Mouse (Mus musculus): ENCODE results near the gene Zfp709.
"Not testable (repeated sequence)": the region's sequence is repeated elsewhere in the genome, so short reads cannot be mapped to it uniquely, and the experiment has no call there.

DNA sequence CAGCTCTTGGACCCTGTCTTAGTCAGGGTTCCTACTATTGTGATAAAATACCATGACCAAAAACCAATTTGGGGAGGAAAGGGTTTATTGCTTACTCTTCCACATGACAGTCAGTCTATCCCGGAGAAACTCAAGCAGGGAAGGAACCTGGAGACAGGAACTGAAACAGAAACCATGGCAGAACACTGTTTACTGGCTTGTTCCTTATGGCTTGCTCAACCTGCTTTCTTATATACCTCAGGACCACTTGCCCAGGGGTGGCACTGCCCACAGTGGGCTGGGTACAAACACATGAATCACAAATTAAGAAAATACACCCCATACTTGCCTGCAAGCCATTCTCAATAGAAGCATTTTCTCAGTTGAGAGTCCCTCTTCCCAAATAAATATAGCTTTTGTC is 21.3 kb downstream of the Zfp709 start:
- TF ChIP-seq POLR2A (IDR thresholded peaks at IDR 0.05; ENCODE audit: low read depth, low read length); CTCF (IDR thresholded peaks at IDR 0.05; ENCODE audit: extremely low read depth, insufficient read length, insufficient replicate concordance, low read depth, low read length): not testable (repeated sequence)

All from small intestine, adult 2 months (tissue).